Mouse (Mus musculus) lung, postnatal 0 days (tissue): ENCODE data around the gene Fads6. TPM values are rescaled to one million over a fixed set of nuclear protein-coding genes. Genes with fewer than 3 reads are reported as not detected.

Experiments
- ATAC-seq: fragments of 200-750 bp; cut with Nextera tagmentation; 2 replicates; pipeline ENCODE4 v1.8.0; 2017; ENCODE audit warnings: moderate library complexity
- DNase-seq: peaks from one replicate; pipeline ENCODE4 v3.0.0-alpha.2; 2016; ENCODE audit warnings: low spot score
- H3K27ac ChIP-seq: fragments of 300-500 bp; sonication (generic); 2 replicates; pipeline ENCODE4 v1.5.1; 2014; ENCODE audit warnings: antibody characterized with exemption, mild to moderate bottlenecking, low read length, mixed read lengths
- H3K27me3 ChIP-seq: fragments of 300-500 bp; sonication (generic); replicated peaks from 2 replicates; pipeline ENCODE4 v1.6.1; 2014; ENCODE audit warnings: low read length, mixed read lengths; ENCODE audit not compliant: insufficient read depth
- H3K36me3 ChIP-seq: fragments of 300-500 bp; sonication (generic); 2 replicates; pipeline ENCODE4 v1.6.1; 2014; ENCODE audit warnings: low read length, mixed read lengths; ENCODE audit not compliant: insufficient read depth
- H3K4me1 ChIP-seq: fragments of 300-500 bp; sonication (generic); 2 replicates; pipeline ENCODE4 v1.6.1; 2014; ENCODE audit warnings: antibody characterized with exemption, low read depth, low read length, mixed read lengths; ENCODE audit not compliant: insufficient read depth
- H3K4me2 ChIP-seq: fragments of 300-500 bp; sonication (generic); replicated peaks from 2 replicates; pipeline ENCODE4 v1.6.1; 2014; ENCODE audit warnings: low read depth, mild to moderate bottlenecking, low read length, moderate library complexity, mixed read lengths
- H3K4me3 ChIP-seq: fragments of 300-500 bp; sonication (generic); 2 replicates; pipeline ENCODE4 v1.5.1; 2014; ENCODE audit warnings: low read depth, low read length
- H3K9ac ChIP-seq: fragments of 300-500 bp; sonication (generic); replicated peaks from 2 replicates; pipeline ENCODE4 v1.6.1; 2014; ENCODE audit warnings: low read depth, mild to moderate bottlenecking
- H3K9me3 ChIP-seq: fragments of 300-500 bp; sonication (generic); 2 replicates; pipeline ENCODE4 v1.6.1; 2016; ENCODE audit warnings: low read length, mixed read lengths
- CTCF ChIP-seq: IDR thresholded peaks from 2 replicates; pipeline ENCODE4 v1.5.1; 2016; ENCODE audit warnings: antibody characterized with exemption, mild to moderate bottlenecking
- EP300 ChIP-seq: IDR thresholded peaks from 2 replicates; pipeline ENCODE4 v1.6.1; 2016; ENCODE audit warnings: antibody characterized with exemption, mild to moderate bottlenecking, control low read depth
- WGBS: fragments of 180-500 bp; shearing (Covaris S2); extraction: QIAGEN DNeasy Blood & Tissue Kit; methylation state at CpG from one replicate; pipeline ENCODE4 v1.1.7; 2014; 5-methylcytosine and 5-hydroxymethylcytosine counted together
- polyA plus RNA-seq: library from polyadenylated mRNA; unstranded; fragments of >200 nt; fragmentation: Nextera tagmentation; extraction: Ambion mirVana; gene quantifications from 2 replicates; pipeline ENCODE4 v1.2.1, GENCODE M21; 2015

Gene Fads6
- polyA plus RNA-seq, 1 experiment from 2014 or later, result 0.17 TPM

- Histone ChIP-seq H3K36me3 (no peaks in the 10 kb centered on the region), H3K4me2 (no peak overlapping the region), H3K27me3 (peaks cover 41% of the 10 kb centered on the region), H3K4me1 (no peaks in the 10 kb centered on the region), H3K4me3 (peak overlapping the region; percentile 5; the same call in 1 of the 2 replicates), H3K9me3 (no peaks in the 10 kb centered on the region), H3K27ac (no peak overlapping the region), H3K9ac (no peak overlapping the region)
- ATAC-seq, result peak; percentile 56
- peak; percentile 58 for DNase-seq
- TF ChIP-seq EP300 (no peak), CTCF (no peak)
- 18% methylated on average over 50 of the region's 59 CpGs for WGBS
Observed at GRCm38 (mm10) chr11:115257775-115258510, 39.5 kb downstream of the Fads6 start.

DNA sequence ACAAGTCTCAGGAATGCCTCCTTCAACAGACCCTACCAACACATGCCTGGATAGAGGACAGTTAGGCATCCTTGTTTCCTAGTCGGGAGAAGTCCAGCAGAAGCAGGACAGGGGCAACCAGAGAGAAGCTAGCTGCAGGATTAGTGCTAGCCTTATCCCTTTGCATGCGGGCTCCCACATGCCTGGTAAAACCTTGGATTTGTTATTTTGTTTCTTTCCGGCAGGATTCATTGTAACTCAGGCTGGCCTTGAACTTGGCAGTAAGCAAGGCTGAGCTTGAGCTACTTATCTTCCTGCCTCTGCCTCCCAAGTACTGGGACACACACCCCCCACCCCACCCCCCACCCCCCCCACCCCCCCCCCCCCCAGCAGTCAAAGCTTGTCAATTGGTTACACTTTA is 46.2 kb downstream of the Fads6 start:
- no peaks in the 10 kb centered on the region for H3K4me1 ChIP-seq
- H3K27ac ChIP-seq, result no peak overlapping the region
- H3K4me3 ChIP-seq, result no peak overlapping the region
- 57% methylated on average over 3 of the region's 3 CpGs for WGBS
- DNase-seq, result no peak
- H3K36me3 ChIP-seq, result no peaks in the 10 kb centered on the region
- peaks cover 38% of the 10 kb centered on the region for H3K27me3 ChIP-seq
- no peak overlapping the region for H3K9ac ChIP-seq
- H3K9me3 ChIP-seq, result no peaks in the 10 kb centered on the region
- H3K4me2 ChIP-seq, result no peak overlapping the region
- ATAC-seq, result no peak
- TF ChIP-seq CTCF, result no peak
- no peak for TF ChIP-seq EP300

DNA sequence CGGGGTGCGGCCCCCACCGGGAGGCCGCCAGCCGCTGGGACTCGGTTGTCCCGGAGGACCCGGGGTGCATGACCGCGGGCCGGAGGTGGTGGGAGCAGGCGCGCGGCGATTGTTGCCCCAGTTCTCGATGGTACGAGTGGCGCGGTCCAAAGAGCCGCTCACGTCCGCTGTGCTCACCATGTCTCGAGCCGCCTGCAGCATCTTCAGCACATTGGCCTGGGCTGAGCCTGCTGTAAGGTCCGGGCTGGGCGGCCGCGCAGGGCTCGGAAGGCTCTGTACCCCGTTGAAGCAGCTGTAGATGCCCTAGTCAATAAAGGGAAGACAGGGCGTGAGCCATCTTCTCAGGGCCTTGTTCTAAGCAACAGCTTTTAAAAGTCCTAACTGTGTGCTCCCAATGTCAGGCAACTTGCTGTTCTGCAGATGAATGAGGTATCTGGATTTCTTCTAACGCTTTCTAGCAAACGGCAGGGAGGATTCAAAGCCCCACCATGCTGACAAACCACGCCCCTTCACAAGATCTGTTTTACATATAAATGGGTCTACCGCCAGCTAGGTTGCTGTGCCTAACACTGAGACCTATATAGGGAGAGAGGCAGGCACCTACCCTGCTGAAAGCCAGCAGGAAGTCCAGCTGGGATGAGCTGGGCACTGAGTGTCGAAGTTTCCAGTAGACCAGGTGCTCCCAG is 46.9 kb downstream of the Fads6 start:
- ATAC-seq, result no peak
- 4% methylated on average over 29 of the region's 36 CpGs for WGBS
- Histone ChIP-seq H3K9ac (no peak overlapping the region), H3K36me3 (no peaks in the 10 kb centered on the region), H3K4me2 (peak overlapping the region; percentile 50), H3K4me3 (peak overlapping the region; percentile 30), H3K4me1 (no peaks in the 10 kb centered on the region), H3K27ac (no peak overlapping the region), H3K27me3 (peaks cover 38% of the 10 kb centered on the region), H3K9me3 (no peaks in the 10 kb centered on the region)
- DNase-seq, result no peak
- TF ChIP-seq EP300, result no peak
- TF ChIP-seq CTCF, result no peak

GRCm38 (mm10) chr11:115249721-115250404 is 47.6 kb downstream of the Fads6 start:
- DNase-seq (no peak), ATAC-seq (no peak)
- Histone ChIP-seq H3K4me3 (peak overlapping the region; percentile 30), H3K9ac (no peak overlapping the region), H3K9me3 (no peaks in the 10 kb centered on the region), H3K36me3 (0 out of 2 replicates have a peak, but pooled peaks cover 2% of the 10 kb centered on the region), H3K27me3 (peaks cover 38% of the 10 kb centered on the region), H3K4me2 (peak overlapping the region; percentile 50), H3K4me1 (no peaks in the 10 kb centered on the region), H3K27ac (no peak overlapping the region)
- WGBS, result 7% methylated on average over 47 of the region's 63 CpGs
- peak; percentile 49 for TF ChIP-seq CTCF
- no peak for TF ChIP-seq EP300

GRCm38 (mm10) chr11:115247945-115248344 is 49.5 kb downstream of the Fads6 start:
- H3K4me2 ChIP-seq, result no peak overlapping the region
- H3K9ac ChIP-seq, result no peak overlapping the region
- DNase-seq, result no peak
- peaks cover 38% of the 10 kb centered on the region for H3K27me3 ChIP-seq
- no peak overlapping the region for H3K27ac ChIP-seq
- H3K4me1 ChIP-seq, result no peaks in the 10 kb centered on the region
- H3K36me3 ChIP-seq, result peaks cover 9% of the 10 kb centered on the region; the same call in 1 of the 2 replicates
- no peak for TF ChIP-seq CTCF
- TF ChIP-seq EP300, result no peak
- no peak overlapping the region for H3K4me3 ChIP-seq
- 53% methylated on average over 6 of the region's 6 CpGs for WGBS
- no peaks in the 10 kb centered on the region for H3K9me3 ChIP-seq
- ATAC-seq, result no peak

DNA sequence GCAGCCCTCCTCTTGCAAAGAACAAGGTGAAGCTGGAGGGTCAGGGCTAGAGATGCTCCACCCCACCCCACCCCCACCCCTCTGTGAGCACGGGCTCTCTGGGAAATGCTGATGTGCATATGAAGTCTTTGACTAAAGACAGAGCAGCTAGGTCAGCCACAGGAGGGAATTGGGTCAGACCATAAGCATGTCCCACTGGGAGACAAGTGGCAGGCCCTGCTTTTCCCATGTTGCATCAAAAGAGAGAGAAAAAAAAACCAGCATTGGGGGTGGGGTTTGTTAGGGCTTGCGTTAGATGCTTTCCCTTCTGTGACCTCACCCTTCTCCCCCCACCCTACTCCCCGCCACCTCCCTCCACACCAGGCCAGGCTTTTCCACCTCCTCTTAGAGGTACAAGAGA is 50.2 kb downstream of the Fads6 start:
- H3K27me3 ChIP-seq, result peaks cover 38% of the 10 kb centered on the region
- H3K9ac ChIP-seq, result no peak overlapping the region
- ATAC-seq (no peak), DNase-seq (no peak)
- no peak overlapping the region for H3K4me2 ChIP-seq
- 30% methylated on average over 3 of the region's 3 CpGs for WGBS
- H3K36me3 ChIP-seq, result peaks cover 9% of the 10 kb centered on the region; the same call in 1 of the 2 replicates
- TF ChIP-seq EP300 (no peak), CTCF (no peak)
- H3K4me1 ChIP-seq, result no peaks in the 10 kb centered on the region
- H3K9me3 ChIP-seq, result no peaks in the 10 kb centered on the region
- H3K27ac ChIP-seq, result no peak overlapping the region
- H3K4me3 ChIP-seq, result no peak overlapping the region
